Mouse (Mus musculus): ENCODE measurements around the gene Cldn8.

Gene Cldn8

DNA sequence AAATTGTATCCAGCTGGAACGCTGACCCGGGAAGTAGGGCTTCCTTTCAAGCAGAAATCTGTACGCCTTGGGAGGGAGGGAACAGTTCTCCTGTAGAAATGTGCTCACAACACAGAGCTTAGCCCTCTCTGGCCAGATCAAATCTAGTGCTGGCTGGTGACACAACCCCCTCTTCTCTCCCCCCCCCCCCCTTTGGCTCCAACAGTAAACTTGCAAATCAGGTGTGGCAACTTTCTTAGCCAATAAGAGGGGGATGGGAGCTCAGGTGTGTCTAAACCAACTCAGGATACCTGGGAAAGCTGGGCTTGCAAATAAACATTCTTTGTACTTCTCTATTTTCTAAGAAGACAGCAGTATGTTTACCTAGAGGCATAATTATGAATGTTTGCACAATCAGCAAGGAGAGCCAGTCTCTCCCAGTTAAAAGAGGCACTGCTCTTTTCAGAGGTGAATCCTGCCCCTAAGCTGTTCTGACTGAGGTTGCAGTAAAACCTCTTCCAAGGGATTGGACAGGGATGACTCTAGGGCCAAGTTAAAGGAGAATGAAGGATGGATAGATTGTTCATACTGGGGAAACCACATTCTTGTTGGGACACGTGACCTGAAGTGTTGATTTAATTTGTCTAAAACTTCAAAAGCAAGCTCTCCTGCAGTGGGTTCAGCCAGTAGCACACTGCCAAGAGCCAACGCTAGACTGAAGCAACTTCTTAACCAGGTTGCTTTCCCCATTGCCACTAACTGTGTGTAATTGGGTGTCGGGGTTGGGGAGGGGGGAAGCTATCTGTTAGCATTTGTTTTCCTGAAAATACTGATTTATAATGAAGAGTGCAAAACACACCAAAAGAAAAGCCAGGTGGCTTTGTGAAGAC lies at the start of gene Cldn8:
Gene Cldn8, minus strand, starts transcription at position 139 of the 869 bp plus-strand sequence.
- in situ Hi-C loops (cut with MseI, MboI): no loop called here

GRCm38 (mm10) chr16:88612712-88613111 lies 49.7 kb upstream of the Cldn8 start:
- in situ Hi-C loops (cut with MseI, MboI): no loop called here

DNA sequence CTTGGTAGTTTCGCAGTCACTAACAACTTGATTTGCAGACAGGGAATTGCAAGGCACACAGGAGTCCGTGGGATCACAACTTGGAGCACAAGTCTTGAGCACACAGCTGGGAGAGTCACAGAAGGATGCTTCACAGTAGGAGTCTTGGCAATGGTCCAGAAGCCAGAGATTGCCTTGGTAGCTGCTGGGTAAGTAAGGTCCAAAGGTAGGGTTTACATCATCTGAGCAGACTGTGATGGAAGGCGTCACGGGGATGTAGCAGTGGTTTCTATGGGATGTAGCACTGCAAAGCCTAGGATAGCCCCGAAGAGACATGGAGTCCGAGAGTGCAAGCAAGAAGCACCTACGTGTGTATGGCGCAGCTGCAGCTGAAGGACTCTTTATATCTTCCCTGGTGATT lies 48.9 kb upstream of the Cldn8 start, which contains the start of gene Krtap24-1:
Gene Krtap24-1, minus strand, starts transcription at position 358 of the 400 bp plus-strand sequence.
- in situ Hi-C loops (cut with MseI, MboI): no loop called here

- in situ Hi-C loops (cut with MseI, MboI): no loop called here
These were observed 41.6 kb upstream of the Cldn8 start for GRCm38 (mm10) chr16:88604570-88604969.

DNA sequence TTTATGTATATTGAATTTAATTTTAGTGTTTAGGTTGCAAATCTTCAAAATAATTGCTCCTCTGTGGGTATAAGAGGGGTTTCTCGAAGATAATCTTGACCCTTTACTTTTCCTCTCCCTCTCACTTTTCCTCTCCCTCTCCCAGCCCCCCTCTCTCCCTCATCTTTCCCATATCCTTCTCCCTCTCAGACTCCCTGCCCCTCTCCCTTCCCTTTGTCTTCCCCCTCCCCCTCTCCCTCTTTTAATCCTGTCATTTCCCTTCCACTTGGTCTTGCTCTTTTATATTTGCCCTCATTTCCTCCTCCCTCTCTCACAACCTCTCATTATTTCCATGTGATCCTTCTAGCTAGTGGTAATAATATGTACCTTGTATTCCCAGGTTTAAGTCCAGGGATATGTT lies 39.5 kb upstream of the Cldn8 start:
- in situ Hi-C loops (cut with MseI, MboI): no loop called here

DNA sequence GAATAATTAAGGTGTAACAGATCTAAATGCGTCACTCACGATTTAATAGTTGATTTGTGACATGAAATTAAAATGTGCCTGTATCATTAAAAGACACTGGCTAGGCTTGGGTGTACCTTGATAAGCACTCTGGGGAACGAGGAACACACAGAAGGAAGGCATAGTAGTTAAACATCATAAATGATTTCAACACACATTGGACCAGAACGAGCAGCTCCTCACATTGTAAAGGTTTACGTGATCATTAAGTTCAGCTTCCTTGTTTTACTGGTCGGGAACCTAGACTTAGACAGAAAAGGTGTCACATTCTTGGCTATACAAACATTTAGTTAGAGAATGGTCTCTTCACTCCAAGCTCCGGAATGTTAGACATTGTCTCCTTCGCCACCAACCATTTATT lies 37.3 kb upstream of the Cldn8 start:
- in situ Hi-C loops (cut with MseI, MboI): no loop called here

DNA sequence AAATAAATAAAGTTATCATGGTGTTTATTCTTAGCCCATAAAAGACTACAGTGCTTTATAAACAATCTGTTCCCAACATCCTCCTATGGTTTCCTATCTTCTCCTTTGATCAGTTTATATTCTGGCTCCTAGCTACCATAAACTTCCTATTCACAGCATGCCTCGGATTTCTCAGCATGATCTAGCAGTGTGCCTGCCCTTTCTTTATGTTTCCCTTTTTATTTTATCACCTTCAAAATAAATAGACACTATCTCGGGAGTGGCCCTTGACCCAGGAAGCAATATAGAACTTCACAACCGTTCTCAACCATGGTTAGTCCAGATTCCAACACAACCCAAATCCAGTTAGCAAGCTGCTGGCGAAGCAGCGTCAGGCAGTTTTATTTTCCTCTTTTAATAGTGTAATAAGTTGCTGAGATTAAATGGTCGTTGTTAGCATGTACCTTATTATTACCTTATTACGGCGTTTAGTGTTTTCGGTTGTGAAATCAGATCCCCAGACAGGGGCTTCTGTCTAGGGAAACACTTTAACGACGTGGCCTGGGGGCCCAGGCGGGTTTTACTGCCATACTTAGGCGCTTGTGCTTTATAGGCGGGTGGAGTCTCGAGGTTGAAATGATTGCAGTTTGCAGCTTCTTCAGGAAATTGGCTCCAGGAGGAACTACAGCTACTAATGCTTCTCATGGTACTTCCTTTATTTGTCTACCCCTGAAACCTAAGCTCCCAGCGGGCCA lies 36.7 kb upstream of the Cldn8 start:
- in situ Hi-C loops (cut with MseI, MboI): no loop called here

DNA sequence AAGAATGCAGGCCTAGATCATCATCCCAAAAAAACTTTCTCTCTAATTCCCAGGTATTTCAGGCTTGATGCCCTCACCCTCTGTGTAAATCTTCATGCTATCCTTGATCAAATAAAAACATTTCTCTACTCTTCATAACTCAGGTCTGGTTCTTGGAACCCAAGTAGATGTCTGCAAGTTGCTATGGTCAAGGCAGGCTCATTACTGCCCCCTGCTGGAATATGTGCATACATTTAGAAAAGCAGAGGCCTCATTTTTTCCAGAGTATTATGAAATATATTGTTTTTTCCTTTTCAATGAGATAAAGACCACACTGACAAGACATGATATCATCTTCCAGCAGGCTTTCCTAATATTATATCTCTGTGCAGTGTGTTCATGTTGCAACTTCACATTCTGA lies 29.8 kb upstream of the Cldn8 start:
- in situ Hi-C loops (cut with MseI, MboI): no loop called here

- in situ Hi-C loops (cut with MseI, MboI): no loop called here
These were observed 20.4 kb upstream of the Cldn8 start for GRCm38 (mm10) chr16:88583338-88583737.

DNA sequence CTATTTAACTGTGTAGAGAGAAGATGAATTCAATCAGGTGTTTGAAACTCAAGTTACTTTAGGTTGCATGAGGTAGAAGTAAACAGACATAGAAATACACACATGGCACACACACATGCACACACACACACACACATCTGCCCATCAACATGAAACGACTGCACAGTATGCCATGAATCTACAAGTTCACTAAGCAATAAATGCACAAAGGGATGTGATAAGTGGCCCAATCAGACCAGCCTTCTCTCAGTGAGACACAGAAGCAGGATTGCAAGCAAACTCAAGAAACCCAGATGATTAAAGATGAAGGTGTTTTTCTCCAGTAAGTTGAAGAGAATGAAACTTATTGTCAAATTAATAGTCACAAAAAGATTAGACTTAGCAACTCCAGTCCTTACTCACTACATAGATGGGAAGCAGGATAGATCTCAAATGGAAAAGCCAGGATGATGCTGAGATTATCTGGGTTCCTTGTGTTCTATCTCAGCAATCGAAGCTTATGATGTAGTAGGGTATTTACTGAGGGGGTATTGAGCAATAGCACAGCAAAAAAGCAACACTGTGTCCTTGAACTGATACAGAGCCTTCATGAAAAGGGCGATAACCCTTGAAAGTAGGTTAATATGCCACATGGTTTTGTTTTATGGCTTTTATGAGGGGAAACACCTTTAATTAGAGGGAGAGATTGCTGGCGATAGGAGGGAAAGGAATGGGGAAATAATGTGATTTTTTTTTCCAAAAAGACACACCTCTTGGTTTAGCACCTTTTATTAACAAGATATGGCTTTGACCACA lies 13.1 kb upstream of the Cldn8 start:
- in situ Hi-C loops (cut with MseI, MboI): no loop called here

- in situ Hi-C loops (cut with MseI, MboI): no loop called here
These were observed 10.0 kb upstream of the Cldn8 start for GRCm38 (mm10) chr16:88572904-88573404.

- in situ Hi-C loops (cut with MseI, MboI): no loop called here
These were observed 7.2 kb upstream of the Cldn8 start for GRCm38 (mm10) chr16:88570136-88570535.

DNA sequence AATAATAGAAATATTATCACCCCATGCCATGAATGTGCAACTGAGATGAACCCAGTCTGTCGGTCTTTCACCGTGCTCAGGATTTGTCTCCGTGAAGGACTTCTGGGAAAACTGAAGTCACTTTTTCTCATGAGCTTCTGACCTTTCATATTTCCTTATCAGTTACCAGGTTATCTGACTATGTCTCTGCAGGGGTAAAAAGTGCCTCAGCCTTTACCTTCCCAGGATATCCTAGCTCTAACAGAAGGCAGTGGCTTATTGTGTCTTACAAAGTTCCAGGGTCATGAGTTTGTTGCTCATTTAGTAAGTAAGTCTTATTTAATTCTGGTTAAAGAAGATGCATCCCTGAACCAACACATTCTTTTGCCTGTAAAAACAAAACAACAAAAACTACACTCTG lies 6.7 kb upstream of the Cldn8 start:
- in situ Hi-C loops (cut with MseI, MboI): no loop called here

DNA sequence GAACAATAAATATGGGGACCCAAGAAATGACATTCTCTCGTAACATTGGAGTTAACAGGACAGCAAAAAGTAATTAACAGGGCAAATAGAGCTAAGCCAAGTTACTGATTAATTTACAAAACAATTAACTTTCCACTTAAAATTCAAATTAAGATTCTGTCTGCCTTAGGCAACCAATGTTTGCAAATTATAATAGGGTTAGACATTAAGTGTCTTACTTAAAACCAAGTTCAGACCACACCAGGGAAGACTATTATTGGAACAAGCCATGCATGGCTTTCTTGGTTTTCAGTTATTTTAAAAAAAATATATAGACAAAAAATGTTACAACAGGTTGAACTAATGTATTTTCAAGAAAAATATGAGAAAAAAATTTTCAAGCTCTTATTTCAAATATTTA lies 6.1 kb upstream of the Cldn8 start:
- in situ Hi-C loops (cut with MseI, MboI): no loop called here

GRCm38 (mm10) chr16:88561617-88562164 lies 1.3 kb downstream of the Cldn8 start:
- in situ Hi-C loops (cut with MseI, MboI): no loop called here

- in situ Hi-C loops (cut with MseI, MboI): loop anchor here (10.0 kb wide), 1 partner anchor 148 kb away; no protein-coding TSS in a partner anchor
These were observed 20.5 kb downstream of the Cldn8 start for GRCm38 (mm10) chr16:88542488-88542887.

DNA sequence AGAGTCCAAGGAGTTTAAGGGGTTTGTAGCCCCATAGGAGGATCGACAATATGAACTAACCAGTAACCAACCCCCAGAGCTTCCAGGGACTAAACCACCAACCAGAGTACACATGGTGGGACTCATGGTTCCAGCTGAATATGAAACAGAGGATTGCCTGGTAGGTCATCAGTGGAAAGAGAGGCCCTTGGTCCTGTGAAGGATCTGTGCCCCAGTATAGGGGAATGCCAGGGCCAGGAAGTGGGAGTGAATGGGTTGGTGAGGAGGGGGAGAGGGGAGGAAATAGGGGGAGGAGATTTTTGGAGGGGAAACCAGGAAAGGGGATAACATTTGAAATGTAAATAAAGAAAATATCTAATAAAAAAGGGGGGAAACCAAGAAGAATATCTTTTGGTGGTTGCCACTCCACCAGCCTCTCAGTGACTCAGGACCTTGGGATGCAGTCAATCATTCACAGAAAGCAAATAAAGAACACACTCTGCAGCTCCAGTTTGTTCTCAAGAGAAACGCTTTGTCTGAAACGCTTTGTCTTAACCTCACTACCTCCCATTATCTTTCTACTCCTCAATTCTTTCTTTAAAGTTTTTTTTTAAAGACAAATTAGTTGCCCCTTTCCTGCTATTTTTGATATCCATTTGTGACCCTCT lies 23.0 kb downstream of the Cldn8 start:
- in situ Hi-C loops (cut with MseI, MboI): loop anchor here (10.0 kb wide), 1 partner anchor 145 kb away; no protein-coding TSS in a partner anchor

DNA sequence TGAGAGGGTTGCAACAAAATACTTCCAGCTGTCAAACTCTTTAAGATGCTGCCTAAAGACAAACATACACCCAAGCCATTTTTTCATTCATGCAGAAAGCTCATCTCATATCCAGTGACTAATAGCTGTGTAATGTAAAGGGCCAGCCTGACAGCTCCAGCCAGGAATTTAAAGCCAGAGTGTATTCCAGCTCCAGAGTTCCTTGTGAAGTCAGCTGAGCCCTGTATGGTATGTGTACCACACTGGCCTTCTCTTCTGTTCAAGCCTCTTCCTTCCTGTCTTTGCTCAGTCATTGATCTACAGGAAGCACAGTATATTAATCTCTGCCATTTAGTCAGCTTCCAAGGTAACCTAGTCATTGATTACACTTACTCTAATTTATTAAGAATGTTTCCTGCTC lies 51.6 kb downstream of the Cldn8 start:
- in situ Hi-C loops (cut with MseI, MboI): no loop called here
